Mouse (Mus musculus) liver, adult (tissue): ENCODE results near the gene Khsrp.

Experiments used
- GATA4 ChIP-seq: IDR thresholded peaks from 2 replicates; pipeline ENCODE4 v1.6.1; 2014; ENCODE audit warnings: mild to moderate bottlenecking, low read length; ENCODE audit not compliant: insufficient replicate concordance

The Khsrp gene

DNA sequence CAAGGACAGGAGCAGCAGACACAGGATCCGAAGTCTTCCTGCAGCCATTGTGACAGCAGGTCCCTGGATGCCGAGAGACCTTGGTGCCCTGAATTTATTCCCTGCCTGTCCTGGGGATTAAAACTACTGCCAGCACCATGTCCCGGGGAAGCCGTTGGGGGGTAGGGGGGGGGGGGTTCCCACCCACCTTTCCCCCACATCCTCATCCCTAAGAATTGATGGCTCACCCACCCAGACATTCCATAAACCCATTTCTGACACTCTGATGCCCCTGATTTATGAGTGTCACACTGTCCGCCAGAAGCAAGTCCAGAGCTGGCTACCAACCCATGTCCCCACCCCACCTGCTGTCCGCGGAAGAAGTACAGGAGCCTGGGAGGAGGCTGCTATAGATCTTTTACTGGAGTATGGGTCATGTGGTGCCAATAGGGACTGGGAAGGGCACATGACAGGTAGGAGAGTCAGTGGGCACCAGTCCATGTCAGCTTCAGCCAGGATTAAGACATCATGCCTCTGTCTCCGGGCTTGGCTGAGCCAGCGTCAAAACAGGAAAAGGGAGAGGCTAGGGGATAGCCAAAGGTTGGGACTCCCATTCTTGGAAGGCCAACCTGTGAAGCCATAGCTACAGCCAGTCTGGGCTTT lies 31.2 kb downstream of the Khsrp start, which contains the start of gene Pspn:
Gene Pspn (minus strand): TSS at position 51 of the 642 bp plus-strand sequence.
- TF ChIP-seq GATA4 = no peak

DNA sequence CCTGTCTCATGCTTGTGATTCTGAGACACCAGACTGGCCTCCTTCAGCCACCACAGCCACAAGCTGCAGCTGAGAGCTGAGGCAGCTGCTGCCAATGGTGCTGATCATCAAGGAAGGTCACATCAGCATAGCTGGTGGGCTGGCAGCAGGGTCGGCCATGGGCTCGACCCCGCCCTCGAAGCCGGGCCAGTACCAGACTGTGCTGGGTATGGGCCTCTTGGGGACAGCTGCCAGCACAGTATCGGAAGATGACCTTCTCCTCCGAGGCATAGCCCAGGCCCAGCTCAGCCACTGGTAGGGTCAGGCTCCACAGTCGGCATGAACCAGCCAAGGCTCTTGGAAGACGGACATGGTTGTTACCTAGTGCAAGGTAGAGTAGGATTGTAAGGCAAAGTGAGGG lies 31.9 kb downstream of the Khsrp start:
- no peak for TF ChIP-seq GATA4

DNA sequence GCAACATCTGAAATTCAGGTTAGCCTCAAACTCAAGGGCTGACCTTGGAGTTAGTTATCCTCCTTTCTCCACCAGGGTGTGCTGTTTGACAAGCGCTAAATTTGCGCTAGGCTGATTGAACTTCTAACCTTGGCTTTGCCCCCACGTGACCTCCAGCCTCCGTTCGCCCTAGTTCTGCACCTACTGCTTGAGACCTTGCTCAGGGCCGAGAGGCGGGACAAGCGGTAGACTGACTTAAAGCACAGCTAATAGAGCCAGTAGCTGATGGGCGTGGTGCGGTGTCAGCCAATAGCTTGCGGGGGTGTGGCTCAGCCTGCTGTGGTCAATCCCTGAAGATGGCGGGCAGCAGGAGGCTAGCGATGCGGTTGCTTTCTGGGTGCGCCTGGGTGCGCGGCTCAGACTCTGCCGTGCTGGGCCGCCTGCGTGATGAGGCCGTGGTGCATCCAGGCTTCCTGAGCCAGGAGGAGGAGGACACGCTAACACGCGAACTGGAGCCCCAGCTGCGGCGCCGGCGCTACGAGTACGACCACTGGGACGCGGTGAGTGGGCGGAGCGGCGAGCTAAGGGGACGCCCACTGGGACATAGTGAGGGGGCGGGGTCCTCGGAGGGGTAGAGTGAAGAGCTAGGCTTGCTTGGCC lies 34.2 kb downstream of the Khsrp start, which contains the start of gene Alkbh7:
Gene Alkbh7 (plus strand): TSS at position 311 of the 639 bp plus-strand sequence.
- no peak; the same call in 1 of the 2 replicates for TF ChIP-seq GATA4

DNA sequence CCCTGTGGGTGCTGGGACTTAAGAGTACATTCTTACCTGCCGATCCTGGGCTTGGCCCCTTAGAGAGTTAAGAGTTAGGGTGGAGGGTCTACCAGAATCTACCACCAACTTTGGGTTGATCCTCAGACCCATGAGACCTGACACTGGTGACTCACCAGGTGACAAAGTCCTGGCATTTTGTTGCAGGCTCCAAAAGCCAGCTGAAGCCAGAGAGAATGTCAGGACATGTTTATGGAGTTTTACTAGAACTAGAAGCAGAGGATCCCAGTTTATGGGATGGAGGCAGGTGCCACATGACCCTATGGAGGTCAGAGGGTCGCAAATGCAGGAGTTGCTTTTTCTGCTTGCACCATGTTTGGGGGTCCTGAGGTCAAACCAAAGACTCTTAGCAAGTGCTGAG lies 34.8 kb downstream of the Khsrp start:
- no peak for TF ChIP-seq GATA4

DNA sequence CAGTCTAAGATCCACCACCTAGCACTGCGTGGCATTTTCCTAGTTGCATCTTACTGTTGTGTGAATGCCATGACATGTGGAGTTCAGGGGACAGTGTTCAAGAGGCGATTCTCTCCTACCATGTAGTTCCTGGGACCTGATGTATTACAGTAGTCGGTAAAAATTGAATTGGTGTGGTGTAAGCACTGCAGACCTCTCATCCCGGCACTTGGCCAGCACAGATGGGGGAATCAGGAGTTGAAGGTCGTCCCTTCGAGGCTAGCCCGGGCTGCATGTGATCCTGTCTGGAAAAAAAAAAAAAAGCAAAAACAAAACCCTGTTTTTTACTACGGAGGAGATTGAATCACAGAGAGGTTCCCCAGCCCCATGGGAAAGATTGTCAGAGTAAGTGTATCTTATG lies 36.3 kb downstream of the Khsrp start:
- no peak for TF ChIP-seq GATA4

DNA sequence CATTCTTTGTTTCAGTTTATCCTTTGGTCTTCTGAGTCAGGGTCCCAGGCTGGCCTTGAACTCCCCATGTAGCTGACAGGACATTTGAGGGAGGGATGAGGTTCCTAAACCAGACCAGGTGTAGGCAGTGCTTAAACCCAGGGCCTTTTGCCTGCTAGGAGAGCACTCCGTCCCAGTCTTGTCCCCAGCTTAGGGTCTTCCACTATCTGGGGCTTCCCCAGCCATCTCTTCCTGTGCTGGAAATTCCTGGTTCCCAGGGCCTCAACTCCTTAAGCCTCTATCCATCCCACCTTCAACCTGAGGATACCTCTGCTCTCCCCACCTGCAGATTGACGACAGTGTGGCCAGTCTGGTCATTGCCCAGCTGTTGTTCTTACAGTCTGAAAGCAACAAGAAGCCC lies 40.4 kb downstream of the Khsrp start:
- TF ChIP-seq GATA4 = no peak

DNA sequence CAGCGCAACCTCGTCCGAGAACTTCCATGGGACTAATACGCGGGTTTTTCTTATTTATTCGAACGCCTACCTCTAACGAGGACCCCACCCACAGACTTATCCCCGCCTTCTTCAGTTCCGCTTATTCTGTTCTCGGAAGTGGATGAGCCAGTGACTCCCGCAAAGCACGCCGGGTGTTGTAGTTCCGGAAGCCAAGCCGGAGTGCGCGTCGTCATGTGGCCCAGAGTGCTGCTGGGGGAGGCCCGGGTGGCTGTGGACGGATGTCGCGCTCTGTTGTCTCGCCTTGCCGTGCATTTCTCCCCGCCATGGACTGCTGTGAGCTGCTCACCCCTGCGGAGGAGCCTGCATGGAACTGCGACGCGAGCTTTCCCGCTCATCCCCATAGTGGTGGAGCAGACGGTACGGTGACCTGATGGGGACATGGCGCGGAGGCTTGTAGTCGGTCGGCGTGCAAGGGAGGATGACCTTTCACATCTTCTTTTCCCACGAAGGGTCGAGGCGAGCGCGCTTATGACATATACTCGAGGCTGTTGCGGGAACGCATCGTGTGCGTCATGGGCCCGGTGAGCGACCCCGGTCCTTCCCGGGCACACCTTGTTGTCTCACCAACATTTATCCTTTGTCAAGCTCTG lies 41.1 kb downstream of the Khsrp start, which contains the start of gene Clpp:
Gene Clpp (plus strand): TSS at position 191 of the 632 bp plus-strand sequence.
- no peak for TF ChIP-seq GATA4

DNA sequence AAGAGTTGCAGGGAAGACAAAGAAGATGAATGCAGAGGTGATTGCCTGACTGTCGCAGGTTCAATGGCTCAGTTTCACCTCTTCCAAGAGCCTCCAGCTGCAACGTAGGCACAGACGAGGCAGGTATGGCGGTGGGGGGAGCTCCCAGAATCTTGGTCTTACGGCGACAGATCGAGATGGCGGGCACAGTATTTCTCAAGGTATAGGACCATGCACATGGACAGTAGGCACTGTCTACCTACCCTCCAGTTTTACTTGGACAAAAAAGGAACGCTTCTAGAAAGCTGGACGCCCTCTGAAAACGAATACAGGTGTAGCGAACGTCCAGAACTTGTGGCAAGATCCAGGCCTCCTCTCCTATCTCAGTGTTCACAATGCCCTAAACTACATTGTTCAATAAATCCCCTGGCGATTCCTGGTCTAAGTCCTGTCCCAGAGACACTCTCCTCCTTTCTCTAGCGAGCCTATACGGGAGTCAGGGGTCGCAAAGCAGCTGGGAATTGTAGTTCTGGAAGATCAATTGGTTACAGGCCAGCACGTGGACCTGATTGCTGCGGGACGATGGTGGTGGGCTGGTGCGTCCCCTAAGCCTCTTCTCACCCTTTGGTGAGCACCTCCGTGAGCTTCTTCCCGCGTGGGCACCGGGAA lies 41.7 kb downstream of the Khsrp start:
- no peak for TF ChIP-seq GATA4

DNA sequence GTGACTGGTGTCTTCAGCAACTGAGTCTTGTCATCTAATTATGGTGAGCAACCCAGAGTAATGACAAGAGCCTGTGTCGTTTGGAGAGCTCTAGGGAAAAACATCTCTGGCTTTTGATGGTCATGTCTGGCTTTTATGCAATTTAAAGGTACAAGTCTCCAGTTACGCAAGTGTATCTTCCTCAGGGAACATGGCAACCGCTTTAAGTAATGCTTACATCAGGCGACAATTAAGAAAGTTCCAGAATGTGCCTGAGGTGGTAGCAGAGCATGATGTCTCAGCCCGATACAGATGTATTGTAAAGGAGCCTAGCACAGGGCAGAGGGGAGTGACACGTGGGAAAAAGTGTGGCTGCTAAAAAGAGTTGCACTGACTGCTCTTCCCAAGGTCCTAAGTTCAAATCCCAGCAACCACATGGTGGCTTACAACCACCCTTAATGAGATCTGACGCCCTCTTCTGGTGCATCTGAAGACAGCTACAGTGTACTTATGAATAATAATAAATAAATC lies 42.3 kb downstream of the Khsrp start:
- no peak for TF ChIP-seq GATA4

DNA sequence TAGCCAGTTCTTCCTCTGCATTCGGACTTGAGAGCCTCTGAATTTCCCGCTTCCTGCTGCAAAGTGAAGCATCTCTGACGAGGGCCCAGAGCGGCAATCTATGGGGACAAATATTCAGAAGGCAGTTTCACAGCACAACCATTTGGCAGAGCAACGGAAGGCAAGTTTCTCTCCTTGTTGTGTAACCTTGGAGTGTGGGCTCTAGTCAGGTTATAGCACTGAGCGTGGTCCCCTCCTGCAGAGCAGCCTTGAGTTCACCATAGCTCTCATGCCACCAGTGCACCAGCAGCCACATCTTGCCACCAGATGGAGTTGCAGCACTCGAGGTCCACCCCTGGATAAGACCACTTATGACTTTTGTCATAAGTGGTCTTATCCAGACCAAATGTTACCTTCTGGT lies 42.9 kb downstream of the Khsrp start:
- no peak for TF ChIP-seq GATA4

DNA sequence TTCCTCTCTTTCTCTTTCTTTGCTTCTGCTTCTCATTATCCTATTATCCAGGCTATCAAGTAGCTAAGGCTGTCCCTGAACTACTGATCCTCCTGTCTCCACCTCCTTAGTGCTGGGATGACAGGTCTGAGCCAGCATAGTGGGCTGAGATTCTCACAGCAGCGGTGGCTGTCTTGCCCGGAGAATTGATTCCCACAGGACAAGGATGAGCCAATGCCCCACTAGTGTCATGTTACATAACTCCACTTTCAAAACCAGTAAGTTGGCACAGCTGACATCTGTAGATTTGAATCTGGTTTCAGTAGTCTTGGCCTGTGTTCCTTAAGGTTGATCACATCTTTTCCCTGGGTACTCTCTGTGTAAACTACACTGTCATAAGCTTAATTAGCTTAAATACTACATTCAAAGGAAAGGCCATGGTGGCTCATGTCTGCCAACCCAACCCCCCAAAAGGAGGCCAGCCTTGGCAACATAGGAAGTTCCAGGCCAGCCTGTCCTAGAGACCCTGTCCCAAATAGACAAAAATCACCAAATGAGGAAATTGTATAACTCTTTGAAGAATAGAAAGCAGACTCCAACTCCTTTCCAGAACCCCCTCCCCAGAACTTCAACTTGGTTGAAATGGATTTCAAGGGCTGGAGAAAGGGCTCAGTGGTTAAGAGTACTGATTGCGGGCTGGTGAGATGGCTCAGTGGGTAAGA lies 45.1 kb downstream of the Khsrp start:
- no peak for TF ChIP-seq GATA4

DNA sequence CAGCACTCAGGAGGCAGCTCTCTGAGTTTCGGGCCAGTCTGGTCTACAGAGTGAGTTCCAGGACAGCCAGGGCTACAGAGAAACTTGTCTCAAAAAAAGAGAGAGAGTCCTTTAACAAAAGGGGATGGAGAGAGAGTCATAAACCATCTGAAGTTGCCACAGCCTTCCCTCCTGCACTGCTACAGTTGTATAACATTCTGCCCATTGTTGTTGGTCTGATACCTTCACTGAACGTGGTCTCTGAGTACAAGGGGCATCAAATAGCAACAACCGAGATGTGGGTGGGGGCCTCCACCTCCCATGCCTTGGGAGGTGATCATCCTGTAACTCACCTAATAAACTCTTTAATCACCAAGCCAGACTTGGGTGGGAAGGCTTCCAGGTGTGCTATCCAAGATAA lies 45.7 kb downstream of the Khsrp start:
- TF ChIP-seq GATA4 = no peak

DNA sequence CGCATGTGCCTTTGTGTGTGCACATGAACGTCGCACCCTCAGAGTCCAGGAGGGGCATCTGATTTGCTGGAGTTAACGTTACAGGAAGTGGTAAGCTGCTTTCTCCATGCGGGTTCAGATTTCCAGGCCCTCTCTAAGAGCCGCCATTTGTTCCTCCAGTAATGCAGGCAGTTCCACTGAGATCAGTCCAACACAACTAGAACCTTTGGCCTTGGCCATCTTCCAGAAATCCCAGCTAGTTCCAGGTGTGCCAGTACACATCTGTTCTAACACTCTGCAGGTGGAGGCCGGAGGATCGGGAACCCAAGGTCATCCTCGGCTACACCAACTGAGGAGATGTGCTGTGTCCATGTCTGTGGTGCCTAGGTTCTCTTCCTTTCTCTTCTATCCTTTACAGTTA lies 46.4 kb downstream of the Khsrp start:
- no peak for TF ChIP-seq GATA4

DNA sequence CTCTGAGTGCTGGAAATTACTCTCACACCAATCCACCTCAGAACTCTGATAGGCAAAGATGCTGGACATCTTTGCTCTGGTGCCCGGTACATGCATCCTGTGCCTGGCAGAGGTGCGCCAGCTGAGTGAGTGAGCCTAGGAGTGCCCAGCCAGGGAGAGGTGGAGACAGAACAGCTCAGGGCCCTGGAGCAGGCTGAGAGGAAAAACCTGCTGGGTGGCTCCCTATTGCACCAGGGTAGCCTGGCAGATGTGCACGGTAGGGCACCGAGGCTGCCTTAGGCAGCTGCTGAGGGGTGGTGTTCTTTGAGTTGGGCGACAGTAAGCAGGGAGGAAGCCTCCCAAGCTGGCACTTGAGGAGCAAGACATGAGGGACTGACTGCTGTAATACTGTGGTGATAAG lies 49.3 kb downstream of the Khsrp start, which contains the start of gene Acer1:
Gene Acer1 (minus strand): TSS at position 114 of the 400 bp plus-strand sequence.
- TF ChIP-seq GATA4 = no peak

DNA sequence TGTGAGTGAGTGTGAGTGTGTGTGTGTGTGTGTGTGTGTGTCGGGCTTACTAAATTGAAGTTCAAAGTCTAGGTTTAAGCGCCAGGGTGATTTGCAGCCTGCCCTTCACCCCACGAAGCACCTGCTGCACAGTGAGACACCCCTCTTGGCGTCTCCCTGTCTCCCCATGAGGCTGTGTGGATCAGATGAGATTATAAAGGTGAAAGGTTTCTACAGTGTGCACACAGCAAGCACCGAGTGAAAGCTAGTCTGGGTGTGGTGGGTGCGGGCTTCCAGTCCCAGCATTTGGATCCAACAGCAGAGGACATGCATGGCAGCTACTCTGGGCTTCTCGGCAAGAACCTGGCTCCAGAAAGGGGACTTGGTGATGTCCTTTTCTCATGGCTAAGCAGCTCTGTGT lies 50.3 kb downstream of the Khsrp start:
- TF ChIP-seq GATA4 = no peak
